Mouse (Mus musculus): ENCODE measurements around the gene Pkmyt1. TPM values are rescaled to one million over a fixed set of nuclear protein-coding genes. Genes with fewer than 3 reads are reported as not detected.

The Pkmyt1 gene
- polyA plus RNA-seq, 2 experiments from 2014 or later, result 10.5 to 13.7 TPM

DNA sequence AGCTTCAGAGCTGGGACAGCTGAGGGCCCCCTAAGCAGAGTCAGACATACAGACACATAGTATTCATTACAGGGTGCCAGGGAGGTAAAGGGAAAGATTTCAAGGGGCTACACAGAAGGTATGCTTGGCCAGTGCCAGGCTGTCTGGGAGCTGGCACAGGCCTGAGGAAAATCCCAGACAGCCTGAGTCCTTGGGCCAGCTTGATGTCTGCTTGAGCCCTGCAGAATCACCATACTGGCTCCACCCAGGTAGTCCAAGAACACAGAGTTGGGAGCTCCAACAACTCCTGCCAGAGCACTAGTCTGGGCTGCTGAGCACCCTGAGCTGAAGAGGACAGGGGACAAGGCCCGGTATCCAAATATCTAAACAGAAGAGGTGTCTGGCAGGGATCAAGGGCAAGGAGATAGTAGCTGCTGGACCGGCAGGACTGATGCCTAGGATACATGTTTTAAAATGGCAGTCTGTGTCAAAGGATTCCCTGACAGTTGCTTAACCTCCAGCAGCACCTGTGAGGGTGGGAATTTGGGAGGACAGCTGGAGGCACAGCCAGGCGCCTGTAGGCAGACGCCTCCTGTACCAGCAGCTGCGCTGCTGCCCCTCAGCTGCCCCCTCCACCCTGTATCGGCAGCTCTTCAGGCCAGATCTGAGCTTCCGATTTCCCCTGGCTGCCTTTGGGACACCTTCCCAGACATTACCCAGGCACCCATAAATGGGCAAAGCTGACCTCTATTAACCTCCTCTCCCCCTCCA, 3.6 kb upstream of the Pkmyt1 start, which contains the start of gene 1520401A03Rik:
Gene 1520401A03Rik, minus strand, starts transcription at position 408 of the 750 bp plus-strand sequence.
- ATAC-seq, result no peak

DNA sequence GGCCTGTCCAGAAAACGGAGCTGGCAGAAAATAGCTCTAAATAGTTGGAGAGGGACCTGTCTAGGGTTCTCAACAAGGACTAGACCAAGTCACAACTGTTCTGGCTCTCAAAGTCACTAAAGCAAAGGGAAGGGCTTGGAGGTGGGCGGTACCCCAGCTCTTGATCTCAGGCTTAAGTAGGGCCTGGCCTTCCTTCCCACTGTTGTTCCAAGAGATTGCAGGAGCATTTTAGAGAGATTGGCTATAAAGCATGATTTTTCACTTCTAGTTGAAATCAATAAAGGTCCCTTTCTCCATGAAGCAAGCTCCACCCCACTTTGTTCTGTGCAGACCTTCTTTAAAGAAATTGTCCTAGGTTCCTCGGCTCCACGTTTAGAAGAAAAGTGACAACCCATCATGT, 659 bp upstream of the Pkmyt1 start:
- no peak for ATAC-seq

- ATAC-seq, result no peak
These were observed 614 bp downstream of the Pkmyt1 start for GRCm38 (mm10) chr17:23726758-23727142.

DNA sequence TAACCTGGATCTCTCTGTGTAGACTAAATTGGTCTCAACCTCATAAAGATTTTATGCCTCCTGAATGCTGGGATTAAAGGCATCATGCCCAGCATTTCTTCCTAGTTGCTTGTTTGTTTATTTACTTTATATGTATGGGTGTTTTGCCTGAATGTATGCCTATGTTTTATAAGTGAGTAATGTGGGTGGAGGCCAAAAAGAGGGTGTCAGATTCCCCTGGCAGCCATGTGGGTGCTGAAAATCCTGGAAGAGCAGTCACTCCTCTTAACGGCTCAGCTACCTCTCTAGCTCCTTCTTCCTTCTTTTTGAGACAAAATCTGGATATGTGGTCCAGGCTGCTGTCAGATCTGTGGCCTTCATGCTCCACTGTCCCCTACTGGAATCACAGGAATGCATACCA, 4.3 kb downstream of the Pkmyt1 start:
- ATAC-seq, result no peak

- no peak for ATAC-seq
These were observed 8.2 kb downstream of the Pkmyt1 start for GRCm38 (mm10) chr17:23734341-23734740.

DNA sequence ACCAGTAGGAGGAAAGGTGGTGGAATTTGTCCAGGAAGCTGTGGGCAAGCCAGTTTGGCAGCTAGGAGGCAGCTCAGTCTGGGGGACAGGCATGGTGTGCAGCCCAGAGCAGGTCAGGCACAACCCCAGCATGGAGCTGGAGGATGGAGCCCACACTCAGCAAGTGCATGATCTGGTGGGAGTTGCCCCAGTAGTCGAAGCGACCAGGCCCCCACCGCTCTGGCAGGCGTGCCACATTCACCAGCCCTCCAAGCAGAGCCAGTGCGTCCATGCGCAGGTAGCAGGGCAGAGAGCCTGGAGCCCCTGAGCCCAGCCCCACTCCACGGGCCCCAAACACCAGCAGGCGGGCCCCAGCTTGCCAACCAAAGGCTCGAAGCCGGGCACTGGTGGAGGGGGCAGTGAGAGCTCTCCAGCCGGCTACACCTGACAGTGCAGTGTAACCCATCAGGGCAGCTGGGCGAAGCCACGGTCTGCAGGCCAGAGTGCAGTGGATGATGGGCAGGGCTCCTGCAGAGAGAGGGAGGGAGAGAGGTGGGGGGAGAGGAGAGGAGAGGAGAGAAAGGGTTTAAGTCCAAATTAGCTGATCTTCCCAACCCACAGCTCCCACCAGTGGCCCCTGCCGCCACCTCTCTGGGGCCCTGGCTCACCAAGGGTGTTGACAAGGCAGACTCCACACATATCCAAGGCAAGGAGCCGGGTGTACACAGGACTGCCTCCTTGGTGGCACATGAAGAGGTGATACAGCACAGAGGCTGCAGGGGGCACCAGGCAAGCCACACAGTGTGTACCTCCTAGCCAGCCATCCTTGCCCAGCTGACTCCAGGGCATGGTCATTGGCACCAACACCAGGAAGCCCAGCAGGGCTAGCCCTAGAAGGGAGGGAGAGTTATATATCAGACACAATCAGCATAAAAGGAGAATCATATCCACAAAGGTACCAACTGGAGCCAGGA, 11.6 kb downstream of the Pkmyt1 start:
- ATAC-seq, result no peak

DNA sequence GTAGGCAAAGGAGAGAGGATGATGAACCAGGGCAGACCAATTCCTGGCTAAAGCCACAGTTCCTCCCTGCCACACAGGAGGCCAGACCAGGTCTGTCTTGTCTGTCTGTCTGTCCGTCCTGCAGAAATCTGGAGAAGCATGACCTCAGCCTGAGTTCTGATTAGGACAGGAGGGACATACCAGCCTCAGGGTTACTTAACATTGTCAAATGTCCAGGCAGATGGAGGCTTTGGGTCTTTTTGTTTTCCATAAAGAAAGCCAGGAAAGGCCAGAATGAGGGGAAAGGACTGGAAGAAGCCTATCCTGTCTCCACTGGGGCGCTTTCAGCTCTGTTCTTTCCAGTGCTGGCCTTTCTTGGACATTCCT, 12.7 kb downstream of the Pkmyt1 start:
- ATAC-seq, result no peak

- ATAC-seq, result peak; percentile 16
These were observed 13.3 kb downstream of the Pkmyt1 start for GRCm38 (mm10) chr17:23739202-23740135.

GRCm38 (mm10) chr17:23740136-23740584, 14.0 kb downstream of the Pkmyt1 start:
- peak; percentile 85 for ATAC-seq

DNA sequence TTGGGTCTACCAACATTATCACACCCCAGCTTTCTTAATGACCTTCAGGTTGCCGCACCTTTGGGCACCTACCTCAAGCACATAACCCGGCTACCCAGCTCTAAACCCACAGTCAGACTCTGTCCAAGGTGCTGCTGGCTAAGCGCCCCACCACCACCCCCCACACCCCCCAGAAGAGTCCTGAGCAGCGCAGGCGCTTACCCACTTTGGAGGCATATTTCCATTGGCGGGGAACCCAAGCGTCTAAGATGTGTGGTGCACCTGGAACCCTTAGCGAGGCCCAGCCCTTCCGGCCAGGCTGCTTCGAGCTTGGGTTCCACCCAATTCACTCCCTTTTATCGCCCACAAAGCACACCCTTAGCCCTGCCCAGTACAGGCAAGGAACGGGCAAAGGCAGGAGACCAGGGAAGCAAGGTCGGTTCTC, 14.5 kb downstream of the Pkmyt1 start, which contains the start of gene Paqr4:
Gene Paqr4, minus strand, starts transcription at position 270 of the 424 bp plus-strand sequence.
- ATAC-seq, result peak; percentile 23

GRCm38 (mm10) chr17:23741359-23742209, 15.4 kb downstream of the Pkmyt1 start:
- ATAC-seq, result no peak

DNA sequence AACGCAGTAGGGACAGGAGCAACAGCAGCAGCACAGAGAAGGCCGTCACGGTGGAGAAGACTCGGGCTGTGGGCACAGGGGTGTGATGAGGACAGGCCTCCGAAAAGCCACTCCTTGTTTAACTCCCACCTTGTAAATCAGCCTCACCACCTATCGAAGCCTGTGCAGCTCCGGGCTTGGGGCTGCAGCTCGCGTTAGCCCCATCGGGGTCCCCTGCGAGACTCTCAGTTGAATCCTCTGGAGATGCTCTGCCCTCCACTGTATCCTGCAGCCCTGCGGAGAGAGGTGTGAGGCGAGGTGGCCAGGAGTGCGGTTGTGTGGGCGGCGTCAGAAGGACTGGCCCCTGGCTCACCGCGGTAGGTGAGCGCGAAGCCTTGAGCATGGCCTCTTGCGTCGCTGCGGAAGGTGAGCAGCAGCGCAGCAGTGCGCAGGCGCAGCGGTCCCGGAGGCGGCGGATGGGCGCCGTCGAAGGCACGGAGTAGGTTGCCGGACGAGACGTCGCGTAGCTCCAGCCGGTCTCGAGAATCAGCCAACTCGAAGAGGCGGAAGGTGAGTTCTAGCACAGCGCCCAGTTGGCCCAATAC, 16.2 kb downstream of the Pkmyt1 start:
- ATAC-seq, result peak; percentile 48

DNA sequence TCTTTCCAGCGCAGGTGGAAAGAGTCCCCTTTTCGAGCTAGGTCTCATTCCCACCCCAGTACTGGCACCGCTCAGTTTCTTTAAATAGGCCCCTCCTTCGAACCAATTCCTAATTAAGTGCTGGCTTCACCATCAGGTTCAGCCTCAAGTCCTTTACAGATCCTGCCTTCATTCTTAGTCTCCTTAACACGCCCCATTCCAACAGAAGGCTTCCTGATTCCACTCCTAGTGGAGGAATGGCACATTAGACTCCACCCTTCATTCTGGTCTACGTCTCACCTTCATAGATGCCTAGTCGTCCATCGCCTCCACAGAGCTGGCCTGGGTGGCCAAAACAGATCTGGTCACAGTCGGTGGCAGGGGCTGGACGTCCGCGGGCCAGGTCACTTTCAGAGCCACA, 16.8 kb downstream of the Pkmyt1 start:
- ATAC-seq, result no peak

DNA sequence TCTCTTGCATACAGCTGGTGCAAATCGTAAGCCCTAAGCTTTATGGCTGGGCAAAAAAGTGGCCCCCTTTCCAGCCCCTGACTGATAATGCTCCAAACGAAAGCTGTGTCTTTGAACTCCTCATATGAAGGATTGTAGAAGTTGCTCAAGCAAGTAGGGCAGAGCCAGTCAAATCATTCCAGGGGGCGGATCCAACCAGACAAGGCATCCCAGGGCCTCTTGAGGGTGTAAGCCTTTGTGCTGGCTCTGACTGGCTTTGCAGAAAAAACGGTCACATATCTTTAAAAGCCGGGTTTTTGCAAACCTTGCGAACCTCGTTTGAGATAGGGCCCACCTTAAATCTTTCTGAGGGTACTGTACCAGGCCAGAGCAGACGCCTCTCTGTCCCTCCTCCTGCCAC, 17.9 kb downstream of the Pkmyt1 start:
- no peak for ATAC-seq

GRCm38 (mm10) chr17:23744651-23745050, 18.5 kb downstream of the Pkmyt1 start:
- ATAC-seq, result no peak

DNA sequence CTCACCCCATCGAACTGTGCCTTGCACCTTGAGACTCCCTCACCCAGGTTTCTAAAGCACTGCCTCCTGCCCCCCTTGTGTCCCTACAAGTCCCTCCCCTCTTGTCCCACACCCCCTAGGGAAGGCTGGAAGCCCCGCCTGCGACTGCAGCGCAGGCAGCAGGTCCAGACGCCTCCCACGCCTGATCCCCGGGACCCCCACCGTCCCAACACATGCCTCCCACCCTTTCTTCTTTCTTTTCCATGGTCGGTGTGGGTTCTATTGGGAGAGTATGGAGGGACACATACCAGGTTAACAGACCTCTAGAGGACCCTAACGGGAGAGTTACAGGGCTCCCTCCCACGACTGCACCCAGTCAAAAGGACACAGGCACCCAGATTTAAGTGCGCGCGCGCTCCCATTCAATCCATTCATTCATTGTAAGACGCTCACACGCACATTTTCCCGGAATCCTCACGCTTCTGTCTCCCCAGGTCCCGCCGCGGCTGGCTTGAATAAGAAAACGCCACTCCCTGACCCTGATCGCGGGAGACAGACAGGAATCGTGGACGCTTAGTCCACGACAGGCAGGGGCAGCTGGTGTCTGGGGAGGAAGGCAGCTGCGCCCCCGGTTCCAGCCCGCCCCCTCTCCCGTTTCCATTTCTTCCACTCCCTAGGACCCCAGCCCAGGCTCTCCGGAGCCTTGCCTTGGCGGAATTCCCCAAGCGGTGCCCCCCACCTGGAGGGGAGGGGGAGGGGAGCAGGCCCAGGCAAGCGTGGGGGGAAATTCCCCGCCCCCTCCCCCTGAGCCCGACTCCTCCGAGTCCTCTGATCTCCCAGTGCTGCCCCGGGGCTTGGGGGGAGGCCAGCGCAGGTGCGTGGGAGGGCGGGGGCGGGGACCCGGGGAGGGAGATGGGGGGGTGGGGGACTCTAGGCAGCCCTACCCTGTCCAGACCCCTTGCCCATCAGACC, 19.4 kb downstream of the Pkmyt1 start, which contains the start of gene Kremen2:
Gene Kremen2, minus strand, starts transcription at position 533 of the 951 bp plus-strand sequence.
- ATAC-seq, result no peak

DNA sequence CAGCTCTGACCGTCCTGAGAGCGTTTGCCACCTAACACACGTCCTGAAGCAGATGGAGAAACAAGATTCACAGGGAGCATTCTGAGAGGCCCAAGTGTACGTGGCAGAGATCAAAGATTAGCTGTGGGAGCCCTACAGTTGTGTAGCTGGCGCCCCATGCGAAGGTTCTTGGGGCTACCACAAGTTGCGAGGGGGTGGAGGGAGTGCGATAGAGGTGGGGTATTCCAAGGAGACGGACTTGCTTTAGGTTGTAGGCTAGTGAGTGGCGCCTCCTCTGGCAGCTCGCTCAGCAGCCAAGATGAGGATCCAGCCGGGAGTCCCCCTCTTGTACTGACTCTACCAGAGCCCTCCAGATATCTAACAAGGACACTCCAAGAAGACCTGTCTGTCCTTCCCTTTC, 20.2 kb downstream of the Pkmyt1 start:
- ATAC-seq, result peak; percentile 9

DNA sequence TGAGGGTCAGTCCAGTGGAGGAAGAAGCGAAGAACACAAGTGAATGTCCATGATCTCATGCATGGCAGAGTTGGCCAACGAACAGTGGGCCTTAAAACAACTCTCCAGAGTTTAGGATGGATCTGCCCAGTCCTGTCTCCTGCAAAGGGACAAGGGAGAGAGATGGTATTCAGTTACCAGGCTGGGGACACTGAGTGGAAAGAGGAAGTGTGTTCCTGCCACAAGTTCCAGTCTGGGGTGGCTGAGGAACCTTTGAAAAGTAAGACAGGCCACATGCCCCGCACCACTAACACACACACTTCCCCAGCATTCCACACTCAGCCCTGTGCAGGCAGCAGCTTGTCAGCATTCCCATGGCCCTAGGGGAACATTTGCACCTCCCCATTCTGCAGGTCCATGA, 20.6 kb downstream of the Pkmyt1 start:
- ATAC-seq, result no peak

DNA sequence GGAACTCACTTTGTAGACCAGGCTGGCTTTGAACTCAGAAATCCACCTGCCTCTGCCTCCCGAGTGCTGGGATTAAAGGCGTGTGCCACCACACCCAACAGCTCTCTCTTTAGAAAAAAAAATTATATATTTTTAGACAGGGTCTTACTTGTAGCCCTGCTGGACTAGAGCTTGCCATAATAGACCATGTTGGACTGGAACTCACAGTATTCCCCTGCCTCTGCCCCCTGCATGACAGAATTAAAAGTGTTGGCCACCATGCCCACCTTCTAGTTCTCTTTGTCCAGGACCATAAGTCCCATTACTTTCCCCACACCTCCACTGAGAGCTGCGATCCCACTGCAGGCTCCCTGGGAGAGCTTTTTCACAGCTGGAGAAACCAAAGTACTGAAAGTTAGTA, 21.3 kb downstream of the Pkmyt1 start:
- no peak for ATAC-seq

DNA sequence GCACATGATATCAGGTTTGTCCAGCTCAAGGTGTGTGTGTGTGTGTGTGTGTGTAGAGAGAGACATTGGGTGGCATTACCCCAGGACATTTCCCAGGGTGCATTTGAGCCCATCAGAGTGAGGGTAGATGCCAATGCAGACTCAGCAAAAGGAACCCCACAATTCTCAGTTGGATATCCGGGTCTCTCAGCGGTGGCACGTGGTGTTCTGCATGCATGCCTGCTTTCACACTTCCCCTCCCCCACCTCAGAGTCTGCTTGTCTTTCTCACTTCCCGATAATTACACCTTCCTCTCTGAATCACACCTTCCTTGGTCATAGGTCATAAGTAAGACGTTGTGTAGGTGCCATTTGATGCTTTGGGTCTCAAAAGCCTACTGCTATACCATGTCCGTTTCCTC, 21.9 kb downstream of the Pkmyt1 start:
- peak; percentile 18 for ATAC-seq
